Mouse (Mus musculus) embryo, embryonic 11 days (tissue): Measurements from ENCODE around the gene Grid2.
A peak's percentile ranks its signal among the peaks of the same experiment; 100 is the strongest.

Experiments
- DNase-seq: peaks from one replicate; pipeline ENCODE4 v3.0.0-alpha.2; 2015

The Grid2 gene

DNA sequence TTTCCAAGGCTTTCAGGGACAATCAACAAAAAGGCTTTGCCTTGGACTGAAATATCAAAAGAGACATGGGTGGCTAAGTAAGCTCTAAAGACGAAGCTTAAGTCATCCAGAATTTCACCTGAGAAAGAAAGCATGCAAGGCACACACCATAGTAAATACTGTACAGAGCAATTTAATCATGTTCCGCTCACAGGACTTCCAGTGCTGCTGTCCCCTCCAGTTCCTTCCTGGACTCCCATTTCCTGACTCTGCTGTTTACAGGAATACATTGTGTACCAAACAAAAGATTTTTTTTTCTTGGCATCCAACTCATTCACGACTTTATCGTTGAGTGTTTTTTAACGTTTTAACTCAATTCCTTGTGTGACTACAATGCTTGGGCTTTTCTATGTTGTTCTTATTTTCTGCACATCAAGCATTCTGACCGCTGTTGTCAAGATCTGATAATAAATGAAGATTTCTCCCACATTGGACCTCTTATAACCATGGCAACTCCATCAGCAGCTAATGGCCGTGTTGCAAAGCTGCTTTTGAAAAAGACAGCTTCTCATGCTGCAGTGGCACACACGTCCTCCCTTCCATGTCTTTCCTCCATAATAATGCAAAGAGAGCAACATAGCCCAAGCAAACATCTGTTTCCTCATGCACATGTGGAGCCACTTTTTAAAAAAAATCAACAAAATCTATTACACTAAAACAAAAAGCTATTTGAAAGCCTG is 1361.9 kb downstream of the Grid2 start:
- no peak for DNase-seq

DNA sequence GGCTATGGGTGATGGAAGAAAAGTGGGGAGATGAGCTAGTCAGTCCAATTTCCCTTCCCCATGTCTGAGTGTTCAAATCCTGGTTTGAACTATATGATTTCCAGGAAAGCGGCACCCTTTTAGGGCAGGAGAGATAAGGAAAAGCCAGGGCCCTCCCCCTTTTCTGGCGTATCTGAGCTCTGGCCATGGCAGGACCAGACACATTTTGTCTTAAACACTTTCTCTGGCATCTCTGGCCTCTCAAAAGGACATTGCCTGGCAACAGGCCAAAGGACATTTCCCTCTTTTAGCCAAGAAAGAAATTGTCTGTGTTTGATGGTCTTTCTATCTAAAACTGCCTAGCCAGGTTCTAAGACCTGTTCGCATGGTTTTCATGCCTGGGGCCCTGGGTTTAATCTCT is 1367.7 kb downstream of the Grid2 start:
- no peak for DNase-seq

DNA sequence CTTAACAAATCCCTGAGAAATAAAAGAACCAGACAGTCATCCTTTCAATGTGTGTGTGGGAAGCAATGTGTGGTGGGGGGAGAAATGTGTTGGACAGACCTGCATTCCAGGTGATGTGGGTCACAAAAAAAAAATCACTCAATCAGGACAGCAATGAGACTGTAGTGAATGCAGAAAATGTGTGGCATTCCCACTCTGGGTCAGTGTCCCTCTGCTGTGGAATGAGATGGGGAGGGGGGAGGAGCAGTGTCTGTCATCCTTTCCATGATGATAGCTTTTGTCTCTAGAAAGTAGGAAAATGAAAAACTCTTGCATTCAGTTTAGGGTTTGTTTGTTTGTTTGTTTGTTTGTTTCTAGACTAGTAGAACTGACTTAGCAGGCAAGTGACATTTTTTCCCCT is 1392.0 kb downstream of the Grid2 start:
- no peak for DNase-seq

DNA sequence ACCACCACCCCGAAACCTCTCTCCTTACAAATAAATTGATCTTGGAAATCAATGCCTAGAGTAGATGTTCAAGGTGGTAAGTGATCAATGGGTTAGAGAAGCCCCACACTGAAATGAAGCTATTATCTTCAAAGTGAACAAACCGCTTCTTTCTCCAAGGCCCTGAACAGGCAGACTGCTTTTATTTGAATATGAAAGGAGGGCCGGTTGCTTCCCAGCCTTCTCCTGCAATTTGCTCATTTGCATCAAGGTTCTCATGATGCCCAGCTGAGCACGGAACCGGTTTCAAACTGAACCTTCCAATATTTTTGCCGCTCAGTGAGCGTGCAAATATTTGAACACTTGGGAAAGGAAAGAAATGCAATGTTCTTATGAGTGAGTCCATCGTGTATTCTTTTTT is 1392.5 kb downstream of the Grid2 start:
- DNase-seq, result no peak

DNA sequence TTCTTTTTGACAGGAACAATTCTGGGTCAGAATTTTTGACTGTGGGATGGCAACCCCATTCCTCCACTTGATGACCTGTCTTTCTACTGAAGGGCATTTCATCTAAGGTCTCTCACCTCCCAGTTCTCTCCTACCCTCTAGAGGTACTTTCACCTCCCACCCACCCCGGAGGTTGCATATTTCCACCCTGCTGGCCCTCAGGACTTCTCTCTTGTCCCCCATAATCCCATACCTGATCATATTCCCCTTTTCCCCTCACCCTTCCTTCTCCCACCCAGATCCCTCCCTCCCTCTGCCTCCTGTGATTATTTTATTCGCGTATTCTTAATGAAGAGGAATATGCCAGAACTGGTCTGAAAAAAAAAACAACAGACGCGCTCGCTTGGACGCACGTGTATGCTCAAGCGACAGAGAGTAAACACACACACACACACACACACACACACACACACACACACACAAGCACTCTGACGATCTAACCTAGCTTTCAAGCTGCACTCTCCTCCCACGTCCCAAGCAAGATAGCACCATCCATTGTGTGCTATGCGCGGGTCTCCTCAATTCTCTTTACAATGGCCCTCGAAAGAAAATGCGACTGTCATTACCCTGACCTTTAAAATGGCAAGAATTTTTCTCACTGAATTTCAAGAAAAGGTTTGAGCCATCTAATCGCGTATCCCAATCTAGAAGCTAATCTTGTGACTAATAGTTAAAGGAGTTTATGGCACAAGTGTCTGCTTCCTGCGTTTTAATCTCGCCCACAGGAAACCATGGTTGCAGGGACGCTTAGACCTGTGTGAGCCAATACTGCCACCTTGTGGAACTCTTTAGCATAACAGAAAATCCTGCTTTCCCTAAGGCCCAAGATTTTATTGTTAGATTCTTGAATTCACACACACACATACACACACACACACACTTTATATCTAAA is 1393.9 kb downstream of the Grid2 start:
- DNase-seq, result peak; percentile 86

DNA sequence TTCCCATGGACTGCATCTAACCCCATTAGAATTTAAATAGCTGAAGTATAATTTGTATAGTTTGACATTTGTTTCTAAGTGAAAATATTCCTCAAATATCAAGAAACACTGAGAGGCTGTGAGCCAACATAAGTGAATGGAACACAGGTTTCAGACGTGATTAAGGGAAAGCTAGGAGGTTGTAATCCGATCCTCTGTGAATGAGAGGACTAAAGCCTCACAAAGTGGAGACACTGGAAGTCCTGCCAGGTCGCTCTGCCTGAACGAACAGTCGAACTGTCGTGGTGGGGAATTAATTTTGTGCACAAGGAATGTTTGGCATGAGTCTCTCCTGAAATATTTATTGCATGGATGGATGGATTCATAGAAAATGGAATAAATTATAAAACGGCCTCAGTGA is 1395.1 kb downstream of the Grid2 start:
- DNase-seq, result peak; percentile 43

DNA sequence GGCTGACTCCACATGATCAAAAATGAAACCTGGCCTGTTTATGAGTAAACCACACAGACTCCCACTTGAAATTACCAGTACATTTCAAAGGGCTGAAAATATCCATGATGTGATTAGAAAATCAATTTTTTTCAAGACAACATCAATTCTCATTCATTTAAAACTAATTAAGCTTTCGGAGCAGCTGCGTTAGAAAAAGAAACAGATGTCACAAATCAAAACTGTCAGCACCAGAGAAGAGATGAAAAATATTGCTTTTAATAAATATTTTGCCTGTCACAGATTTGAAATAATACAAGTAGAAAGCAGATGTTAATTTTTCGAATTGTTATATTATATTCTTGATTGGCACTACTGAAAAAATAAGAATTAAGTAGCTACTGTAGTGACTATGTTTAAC is 1415.3 kb downstream of the Grid2 start:
- DNase-seq, result no peak

DNA sequence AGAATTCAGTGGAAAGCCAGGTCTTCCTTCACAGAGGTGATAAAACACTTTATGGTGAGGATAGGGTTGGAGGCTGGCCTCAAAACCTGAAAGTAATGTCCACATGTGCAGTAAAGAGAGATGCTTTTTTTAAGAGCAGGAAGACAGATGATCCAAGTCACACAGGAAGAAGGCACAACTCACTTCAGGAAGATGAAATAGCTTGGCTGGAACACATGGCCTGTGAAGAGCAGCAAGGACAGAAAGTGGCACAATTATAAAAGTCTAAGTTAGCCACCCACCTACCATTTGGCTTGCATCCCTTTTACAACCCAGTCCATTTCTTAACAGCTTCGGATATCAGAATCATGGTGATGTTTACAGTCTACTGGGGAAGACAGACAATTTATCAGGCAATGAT is 1423.1 kb downstream of the Grid2 start:
- DNase-seq, result no peak

DNA sequence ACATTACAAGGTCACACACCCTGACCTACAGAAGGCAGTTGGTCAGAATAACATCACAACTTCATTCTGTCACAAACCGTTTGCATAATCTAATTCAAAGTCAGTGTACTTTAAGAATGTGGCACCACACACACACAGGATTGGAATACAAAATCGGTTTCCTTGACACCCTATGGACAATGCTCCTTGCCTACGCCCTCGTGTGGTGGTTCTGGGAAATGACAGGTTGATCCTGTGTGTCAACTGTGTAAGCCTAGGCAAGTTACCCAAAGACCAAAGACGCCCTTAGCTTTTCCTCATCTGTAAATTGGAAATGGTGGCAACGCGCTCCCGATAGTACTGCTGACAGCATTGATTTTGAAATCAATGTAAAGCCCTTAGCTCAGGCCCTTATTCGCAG is 1428.3 kb downstream of the Grid2 start:
- peak; percentile 67 for DNase-seq

DNA sequence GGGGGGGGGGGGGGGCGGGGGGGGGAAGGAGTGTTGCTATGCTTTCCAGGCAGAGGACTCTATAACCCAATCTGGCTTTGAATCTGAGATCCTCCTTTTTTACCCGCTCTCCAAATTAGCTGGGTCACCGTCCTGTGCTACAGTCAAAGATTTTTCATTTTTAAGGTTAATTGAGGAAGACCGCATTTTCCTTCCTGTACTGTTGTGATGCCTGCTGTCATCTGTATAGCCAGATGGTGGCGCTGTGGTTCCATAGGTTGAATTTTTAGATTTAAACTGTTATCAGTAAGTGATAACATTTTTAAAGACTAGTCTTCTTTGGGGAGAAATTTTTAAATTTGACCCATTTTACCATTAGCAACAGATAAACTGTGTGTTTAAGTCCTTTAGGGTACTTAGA is 1429.3 kb downstream of the Grid2 start:
- peak; percentile 67 for DNase-seq

DNA sequence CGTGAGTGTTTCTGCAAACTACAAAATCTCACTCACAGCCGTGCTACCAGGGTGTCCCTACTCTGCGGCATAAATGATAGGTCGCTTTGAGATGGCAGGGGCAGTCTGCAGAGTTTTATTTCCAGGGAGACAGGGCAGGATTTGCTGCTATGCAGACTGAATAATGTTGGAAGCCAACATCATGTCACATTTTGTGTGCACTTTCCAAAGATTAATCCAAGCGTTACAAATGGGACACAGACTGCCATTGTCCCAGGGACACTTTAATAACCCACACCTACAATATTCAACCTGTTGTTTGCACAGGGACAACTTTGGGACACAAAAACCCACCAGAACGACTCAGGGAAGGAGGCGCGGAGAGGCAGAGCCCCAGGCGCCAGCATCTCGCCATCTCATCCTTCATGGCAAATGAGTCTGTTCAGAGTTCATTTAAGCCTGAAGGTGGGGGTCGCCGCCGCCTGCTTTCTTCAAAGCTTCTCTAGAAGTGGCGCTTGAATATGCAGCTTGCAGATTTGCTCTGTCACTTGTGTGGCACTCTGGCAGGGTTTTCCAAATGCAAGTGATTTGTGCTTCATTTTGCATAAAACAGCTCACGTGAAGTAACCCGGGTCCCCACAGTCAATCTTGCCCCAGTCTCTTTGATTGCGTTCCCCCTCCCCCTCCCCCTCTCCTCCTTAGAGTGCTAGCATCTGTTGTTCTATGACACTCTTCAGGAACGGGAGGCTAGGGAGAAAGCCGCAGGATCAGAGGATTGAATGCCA is 1432.7 kb downstream of the Grid2 start:
- DNase-seq, result peak; percentile 61

DNA sequence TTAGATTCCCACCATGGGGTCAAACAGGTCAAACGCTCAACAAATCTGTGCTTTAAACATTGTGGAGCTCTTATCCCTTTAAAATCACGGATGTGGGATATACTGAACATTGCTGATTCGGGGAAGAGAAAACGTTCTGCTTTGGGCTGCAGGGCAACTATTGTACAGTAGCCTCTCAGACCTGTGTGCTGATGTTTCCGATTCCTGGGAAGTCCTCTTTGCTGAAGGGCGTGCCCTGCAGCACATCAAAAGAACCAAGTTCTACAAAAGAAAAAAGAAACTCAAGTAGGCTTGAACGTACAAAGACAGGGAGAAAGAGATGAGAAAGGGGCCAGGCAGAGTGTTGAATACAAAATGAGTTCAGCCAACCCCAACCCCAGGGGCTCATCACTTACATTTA is 1439.0 kb downstream of the Grid2 start:
- no peak for DNase-seq

DNA sequence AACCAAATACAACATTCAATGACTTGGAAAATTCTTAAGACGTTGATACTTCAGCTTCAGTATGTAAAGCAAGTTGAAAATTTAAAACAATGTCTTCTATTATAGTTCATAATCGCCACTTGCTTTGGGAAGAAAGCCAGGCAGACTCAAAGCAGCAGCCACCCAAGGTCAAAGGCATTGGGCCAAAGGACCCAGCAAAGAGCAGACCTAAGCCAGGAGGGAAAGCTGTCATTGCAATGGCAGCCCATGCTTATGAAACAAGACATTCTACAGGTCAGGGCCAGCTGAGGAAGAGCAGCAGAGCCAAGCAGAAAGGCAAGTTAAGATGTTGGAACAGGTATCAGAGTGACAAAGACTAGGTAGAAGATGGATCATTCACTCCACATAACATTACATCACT is 1448.0 kb downstream of the Grid2 start:
- DNase-seq, result no peak

DNA sequence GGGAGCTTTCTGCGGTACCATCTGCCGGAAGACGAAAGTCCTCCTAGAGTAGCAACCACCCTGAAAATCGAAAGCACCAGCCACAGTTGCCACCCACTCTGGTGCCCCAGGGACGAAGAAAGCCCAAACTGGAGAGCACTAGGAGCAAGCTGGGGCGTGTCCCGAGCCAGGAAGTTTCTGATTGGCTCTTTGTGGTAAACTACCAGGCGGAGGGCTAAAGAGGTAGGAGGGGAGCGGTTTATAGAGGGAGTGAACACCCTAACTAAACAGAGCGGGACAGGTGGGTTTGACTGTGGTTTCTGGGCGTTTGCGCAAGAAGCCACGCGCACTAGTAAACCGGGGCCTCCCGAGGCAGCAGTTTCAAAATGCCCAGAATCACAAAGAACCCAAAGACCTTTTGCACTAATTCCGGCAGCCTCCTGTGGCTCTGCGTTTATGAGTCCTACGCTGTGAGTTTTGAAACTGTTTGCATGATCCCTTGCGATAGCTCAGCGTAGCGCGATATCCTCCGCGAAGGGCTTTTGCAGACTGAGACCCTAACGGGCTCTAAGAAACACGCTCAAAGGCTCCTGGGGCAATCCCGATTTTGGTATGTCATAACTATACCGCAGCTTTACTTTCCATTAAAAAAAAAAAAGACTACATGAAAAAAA is 1472.2 kb downstream of the Grid2 start:
- DNase-seq, result peak; percentile 51

DNA sequence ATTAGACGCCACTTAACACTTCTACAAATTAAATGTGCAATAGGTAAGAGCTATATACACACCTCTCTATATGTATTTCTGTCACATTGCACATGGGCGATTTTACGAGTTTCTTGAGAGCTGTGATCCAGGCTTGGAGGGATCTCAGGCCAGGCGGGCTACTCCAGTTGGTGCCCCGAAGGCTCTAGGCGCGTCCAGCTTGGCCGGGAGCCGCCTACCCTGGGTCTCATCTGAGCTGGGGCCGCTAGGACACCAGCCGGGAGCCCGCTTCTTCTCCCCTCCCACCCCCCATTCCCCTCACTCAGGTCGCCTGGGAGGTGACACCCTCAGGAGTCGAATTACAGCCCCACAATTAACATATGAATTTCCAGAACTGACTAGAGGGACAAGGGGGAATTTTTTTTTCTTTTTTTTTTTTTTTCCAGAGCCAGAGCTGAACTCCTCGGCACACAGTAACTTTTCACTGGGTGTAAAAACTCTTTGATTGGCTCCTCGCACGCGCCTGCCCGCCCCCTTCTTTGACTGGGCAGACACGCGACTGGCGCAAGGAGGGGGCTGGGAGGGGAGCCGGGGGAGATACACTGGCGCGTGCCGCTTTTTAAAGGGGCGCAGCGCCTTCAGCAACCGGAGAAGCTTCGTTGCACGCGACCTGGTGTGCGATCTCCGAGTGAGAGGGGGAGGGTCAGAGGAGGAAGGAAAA is 1473.0 kb downstream of the Grid2 start, which contains the start of gene Atoh1:
TSS of gene Atoh1 (plus strand) at position 627 of the 700 bp plus-strand sequence.
- peak; percentile 84 for DNase-seq

DNA sequence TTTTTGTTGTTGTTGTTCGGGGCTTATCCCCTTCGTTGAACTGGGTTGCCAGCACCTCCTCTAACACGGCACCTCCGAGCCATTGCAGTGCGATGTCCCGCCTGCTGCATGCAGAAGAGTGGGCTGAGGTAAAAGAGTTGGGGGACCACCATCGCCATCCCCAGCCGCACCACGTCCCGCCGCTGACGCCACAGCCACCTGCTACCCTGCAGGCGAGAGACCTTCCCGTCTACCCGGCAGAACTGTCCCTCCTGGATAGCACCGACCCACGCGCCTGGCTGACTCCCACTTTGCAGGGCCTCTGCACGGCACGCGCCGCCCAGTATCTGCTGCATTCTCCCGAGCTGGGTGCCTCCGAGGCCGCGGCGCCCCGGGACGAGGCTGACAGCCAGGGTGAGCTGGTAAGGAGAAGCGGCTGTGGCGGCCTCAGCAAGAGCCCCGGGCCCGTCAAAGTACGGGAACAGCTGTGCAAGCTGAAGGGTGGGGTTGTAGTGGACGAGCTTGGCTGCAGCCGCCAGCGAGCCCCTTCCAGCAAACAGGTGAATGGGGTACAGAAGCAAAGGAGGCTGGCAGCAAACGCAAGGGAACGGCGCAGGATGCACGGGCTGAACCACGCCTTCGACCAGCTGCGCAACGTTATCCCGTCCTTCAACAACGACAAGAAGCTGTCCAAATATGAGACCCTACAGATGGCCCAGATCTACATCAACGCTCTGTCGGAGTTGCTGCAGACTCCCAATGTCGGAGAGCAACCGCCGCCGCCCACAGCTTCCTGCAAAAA is 1473.7 kb downstream of the Grid2 start:
- DNase-seq, result peak; percentile 46

DNA sequence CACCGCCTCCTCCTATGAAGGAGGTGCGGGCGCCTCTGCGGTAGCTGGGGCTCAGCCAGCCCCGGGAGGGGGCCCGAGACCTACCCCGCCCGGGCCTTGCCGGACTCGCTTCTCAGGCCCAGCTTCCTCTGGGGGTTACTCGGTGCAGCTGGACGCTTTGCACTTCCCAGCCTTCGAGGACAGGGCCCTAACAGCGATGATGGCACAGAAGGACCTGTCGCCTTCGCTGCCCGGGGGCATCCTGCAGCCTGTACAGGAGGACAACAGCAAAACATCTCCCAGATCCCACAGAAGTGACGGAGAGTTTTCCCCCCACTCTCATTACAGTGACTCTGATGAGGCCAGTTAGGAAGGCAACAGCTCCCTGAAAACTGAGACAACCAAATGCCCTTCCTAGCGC is 1474.4 kb downstream of the Grid2 start:
- peak; percentile 33 for DNase-seq

DNA sequence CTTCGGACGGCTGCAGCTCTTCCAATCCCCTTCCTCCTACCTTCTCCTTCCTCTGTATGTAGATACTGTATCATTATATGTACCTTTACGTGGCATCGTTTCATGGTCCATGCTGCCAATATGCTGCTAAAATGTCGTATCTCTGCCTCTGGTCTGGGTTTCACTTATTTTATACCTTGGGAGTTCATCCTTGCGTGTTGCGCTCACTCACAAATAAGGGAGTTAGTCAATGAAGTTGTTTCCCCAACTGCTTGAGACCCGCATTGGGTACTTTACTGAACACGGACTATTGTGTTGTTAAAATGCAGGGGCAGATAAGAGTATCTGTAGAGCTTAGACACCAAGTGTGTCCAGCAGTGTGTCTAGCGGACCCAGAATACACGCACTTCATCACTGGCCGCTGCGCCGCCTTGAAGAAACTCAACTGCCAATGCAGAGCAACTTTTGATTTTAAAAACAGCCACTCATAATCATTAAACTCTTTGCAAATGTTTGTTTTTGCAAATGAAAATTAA is 1474.9 kb downstream of the Grid2 start:
- peak; percentile 27 for DNase-seq

DNA sequence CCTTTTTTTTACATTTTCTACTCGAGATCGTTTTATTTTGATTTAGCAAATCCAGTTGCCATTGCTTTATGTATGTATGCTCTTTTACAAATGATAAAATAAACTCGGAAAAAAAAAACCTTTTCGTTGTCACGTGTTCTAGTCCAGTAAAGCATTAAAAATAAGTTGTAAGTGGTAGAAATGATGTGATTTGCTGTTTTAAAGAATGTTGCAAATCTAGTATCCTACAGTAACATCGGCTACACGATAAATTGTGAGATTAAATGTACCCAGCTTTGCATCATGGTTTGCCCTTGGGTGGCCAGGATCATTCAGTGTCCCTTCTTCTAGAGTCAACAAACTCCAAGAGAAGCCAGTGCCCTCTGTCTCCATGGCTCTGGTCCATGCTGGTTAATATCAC is 1475.5 kb downstream of the Grid2 start:
- DNase-seq, result peak; percentile 4

DNA sequence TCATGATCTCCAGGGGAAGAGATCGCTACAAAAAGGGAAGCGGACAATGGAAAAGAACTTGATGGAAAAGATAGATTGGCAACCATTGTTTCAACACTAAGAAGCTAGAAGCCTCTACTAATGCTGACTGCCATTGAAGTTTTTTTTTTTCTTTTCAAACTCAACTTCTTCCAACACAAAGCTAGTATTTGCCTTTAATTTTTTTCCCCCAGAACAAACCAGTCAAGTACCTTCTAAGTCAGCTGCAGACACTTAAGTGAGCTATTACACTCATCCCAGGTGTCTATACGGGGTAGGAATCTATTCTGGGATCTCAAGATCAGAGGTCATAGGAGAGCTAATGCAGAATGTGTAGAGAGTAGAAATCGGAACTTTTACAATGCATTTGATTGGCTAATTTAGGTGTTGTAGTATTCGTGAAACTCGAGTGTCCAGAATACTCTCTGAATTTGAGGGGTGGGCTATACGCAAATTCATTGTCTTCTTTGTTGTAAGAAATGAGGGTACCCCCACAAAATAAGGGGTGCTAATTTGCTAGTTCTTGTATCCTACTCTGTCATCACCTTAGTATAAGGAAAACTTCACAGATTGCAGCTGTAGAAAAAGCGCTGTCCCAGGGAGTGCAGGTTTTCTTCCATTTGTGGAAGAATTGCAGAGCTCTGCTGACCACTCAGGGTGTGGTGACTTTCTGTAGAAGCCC is 1476.1 kb downstream of the Grid2 start:
- peak; percentile 12 for DNase-seq
